Mouse (Mus musculus): ENCODE measurements around the gene Chrm1. TPM values are rescaled to one million over a fixed set of nuclear protein-coding genes. Genes with fewer than 3 reads are reported as not detected.

Chrm1 gene
- 0.35 and 0.38 TPM in 2 replicates for polyA plus RNA-seq (2014; fragmentation: Nextera tagmentation; extraction: Ambion mirVana)

GRCm38 (mm10) chr19:8663360-8663839 is at the start of gene Chrm1:
TSS of gene Chrm1 (plus strand) at chr19:8663789.
- no peak for ATAC-seq (ENCODE audit: insufficient number of reproducible peaks, insufficient read depth, low FRiP score, low read depth)
- Histone ChIP-seq H3K36me3 (ENCODE audit: control insufficient read depth, insufficient read depth, low read length) (no peaks in the 10 kb centered on the region), H3K27me3 (ENCODE audit: control insufficient read depth, insufficient read depth, low read length) (no peaks in the 10 kb centered on the region), H3K4me1 (ENCODE audit: control insufficient read depth, insufficient read depth, low read length) (0 out of 2 replicates have a peak, but pooled peaks cover 4% of the 10 kb centered on the region), H3K27ac (ENCODE audit: low read length) (no peak within 1 kb of the TSS), H3K9ac (replicated peaks; ENCODE audit: low read depth, low read length) (no peak within 1 kb of the TSS), H3K9me3 (ENCODE audit: control insufficient read depth, low read depth, low read length) (no peaks in the 10 kb centered on the region), H3K4me3 (ENCODE audit: low read depth, low read length) (no peak within 1 kb of the TSS), H3K4me2 (replicated peaks; ENCODE audit: low read depth, low read length) (0 out of 2 replicates have a peak within 1 kb of the TSS, but pooled peaks have one; percentile 86)
- WGBS, result 69% methylated on average over 9 of the region's 9 CpGs

GRCm38 (mm10) chr19:8614343-8614742 is 49.2 kb upstream of the Chrm1 start:
- Histone ChIP-seq H3K36me3 (ENCODE audit: control insufficient read depth, insufficient read depth, low read length) (no peaks in the 10 kb centered on the region), H3K9ac (replicated peaks; ENCODE audit: low read depth, low read length) (no peak overlapping the region), H3K4me1 (ENCODE audit: control insufficient read depth, insufficient read depth, low read length) (no peaks in the 10 kb centered on the region), H3K9me3 (ENCODE audit: control insufficient read depth, low read depth, low read length) (no peaks in the 10 kb centered on the region), H3K4me3 (ENCODE audit: low read depth, low read length) (no peak overlapping the region), H3K27me3 (ENCODE audit: control insufficient read depth, insufficient read depth, low read length) (no peaks in the 10 kb centered on the region), H3K4me2 (replicated peaks; ENCODE audit: low read depth, low read length) (no peak overlapping the region), H3K27ac (ENCODE audit: low read length) (no peak overlapping the region)
- ATAC-seq (ENCODE audit: insufficient number of reproducible peaks, insufficient read depth, low FRiP score, low read depth), result no peak
- 38% methylated on average over 2 of the region's 2 CpGs for WGBS

DNA sequence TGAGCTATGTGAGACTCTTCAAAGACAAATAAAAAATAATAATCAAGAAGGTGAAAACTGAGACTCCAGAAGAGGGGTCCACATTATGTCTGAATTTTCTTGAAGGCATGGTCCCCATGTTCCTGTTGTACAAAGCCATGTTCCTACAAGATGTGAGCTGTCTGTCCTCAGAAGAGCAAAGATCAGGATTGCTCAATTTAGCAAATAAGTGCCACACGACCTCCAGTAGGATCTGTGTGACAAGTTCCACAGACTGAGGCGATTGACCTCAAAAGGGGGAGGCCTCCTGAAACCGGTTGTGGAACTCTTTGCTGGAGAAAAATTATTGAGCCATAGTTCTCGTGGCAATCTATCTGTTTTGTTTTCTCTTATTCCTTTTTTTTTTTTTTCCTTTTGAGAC is 47.3 kb upstream of the Chrm1 start:
- Histone ChIP-seq H3K4me1 (ENCODE audit: control insufficient read depth, insufficient read depth, low read length) (no peaks in the 10 kb centered on the region), H3K4me3 (ENCODE audit: low read depth, low read length) (no peak overlapping the region), H3K9me3 (ENCODE audit: control insufficient read depth, low read depth, low read length) (no peaks in the 10 kb centered on the region), H3K27ac (ENCODE audit: low read length) (no peak overlapping the region), H3K36me3 (ENCODE audit: control insufficient read depth, insufficient read depth, low read length) (no peaks in the 10 kb centered on the region), H3K27me3 (ENCODE audit: control insufficient read depth, insufficient read depth, low read length) (no peaks in the 10 kb centered on the region), H3K4me2 (replicated peaks; ENCODE audit: low read depth, low read length) (no peak overlapping the region), H3K9ac (replicated peaks; ENCODE audit: low read depth, low read length) (no peak overlapping the region)
- WGBS, result 56% methylated on average over 4 of the region's 4 CpGs
- no peak for ATAC-seq (ENCODE audit: insufficient number of reproducible peaks, insufficient read depth, low FRiP score, low read depth)

GRCm38 (mm10) chr19:8617904-8618303 is 45.7 kb upstream of the Chrm1 start, which contains the start of gene Slc22a6:
TSS of gene Slc22a6 (plus strand) at chr19:8618039.
- Histone ChIP-seq H3K9me3 (ENCODE audit: control insufficient read depth, low read depth, low read length) (no peaks in the 10 kb centered on the region), H3K27ac (ENCODE audit: low read length) (no peak within 1 kb of the TSS), H3K9ac (replicated peaks; ENCODE audit: low read depth, low read length) (no peak within 1 kb of the TSS), H3K4me2 (replicated peaks; ENCODE audit: low read depth, low read length) (no peak within 1 kb of the TSS), H3K4me3 (ENCODE audit: low read depth, low read length) (no peak within 1 kb of the TSS), H3K27me3 (ENCODE audit: control insufficient read depth, insufficient read depth, low read length) (no peaks in the 10 kb centered on the region), H3K36me3 (ENCODE audit: control insufficient read depth, insufficient read depth, low read length) (no peaks in the 10 kb centered on the region), H3K4me1 (ENCODE audit: control insufficient read depth, insufficient read depth, low read length) (no peaks in the 10 kb centered on the region)
- 13% methylated on average over 7 of the region's 7 CpGs for WGBS
- no peak for ATAC-seq (ENCODE audit: insufficient number of reproducible peaks, insufficient read depth, low FRiP score, low read depth)

DNA sequence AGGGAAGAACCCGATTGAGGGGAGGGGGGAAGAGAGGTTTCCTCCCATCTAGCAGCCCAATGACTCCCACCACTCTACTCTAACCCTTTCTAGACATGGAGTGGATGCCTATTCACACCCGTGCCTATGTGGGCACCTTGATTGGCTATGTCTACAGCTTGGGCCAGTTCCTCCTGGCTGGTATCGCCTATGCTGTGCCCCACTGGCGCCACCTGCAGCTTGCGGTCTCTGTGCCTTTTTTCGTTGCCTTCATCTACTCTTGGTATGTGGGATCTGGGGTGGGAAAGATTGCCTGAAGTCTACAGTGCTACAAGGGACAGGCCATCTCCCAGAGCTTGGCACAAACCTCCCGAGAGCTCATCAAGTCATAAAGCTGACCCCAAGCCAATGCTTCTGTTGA is 42.5 kb upstream of the Chrm1 start:
- no peaks in the 10 kb centered on the region for H3K4me1 ChIP-seq (ENCODE audit: control insufficient read depth, insufficient read depth, low read length)
- H3K27ac ChIP-seq (ENCODE audit: low read length), result no peak overlapping the region
- H3K27me3 ChIP-seq (ENCODE audit: control insufficient read depth, insufficient read depth, low read length), result no peaks in the 10 kb centered on the region
- H3K4me2 ChIP-seq (replicated peaks; ENCODE audit: low read depth, low read length), result no peak overlapping the region
- no peaks in the 10 kb centered on the region for H3K9me3 ChIP-seq (ENCODE audit: control insufficient read depth, low read depth, low read length)
- 93% methylated on average over 7 of the region's 7 CpGs for WGBS
- H3K36me3 ChIP-seq (ENCODE audit: control insufficient read depth, insufficient read depth, low read length), result no peaks in the 10 kb centered on the region
- ATAC-seq (ENCODE audit: insufficient number of reproducible peaks, insufficient read depth, low FRiP score, low read depth), result no peak
- H3K9ac ChIP-seq (replicated peaks; ENCODE audit: low read depth, low read length), result no peak overlapping the region
- no peak overlapping the region for H3K4me3 ChIP-seq (ENCODE audit: low read depth, low read length)

DNA sequence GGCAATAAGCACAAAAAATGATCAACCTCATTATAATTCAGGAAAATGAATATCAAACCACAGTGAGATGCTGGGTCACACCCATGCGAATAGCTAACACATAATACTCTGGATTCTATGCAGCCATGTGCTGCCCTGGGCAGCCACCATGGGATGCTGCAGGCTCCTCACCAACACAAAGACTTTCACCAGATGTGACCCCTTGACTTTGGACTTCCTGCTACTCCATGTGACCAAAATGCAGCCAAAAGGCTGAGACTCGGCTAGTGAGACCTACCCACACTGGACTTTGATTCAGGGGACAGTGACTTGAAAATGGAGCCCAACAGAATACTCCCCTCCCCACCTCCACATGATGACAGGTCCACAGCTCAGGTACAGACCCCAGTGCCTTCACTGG is 33.3 kb upstream of the Chrm1 start:
- Histone ChIP-seq H3K4me2 (replicated peaks; ENCODE audit: low read depth, low read length) (no peak overlapping the region), H3K27ac (ENCODE audit: low read length) (no peak overlapping the region), H3K27me3 (ENCODE audit: control insufficient read depth, insufficient read depth, low read length) (no peaks in the 10 kb centered on the region), H3K9ac (replicated peaks; ENCODE audit: low read depth, low read length) (no peak overlapping the region), H3K36me3 (ENCODE audit: control insufficient read depth, insufficient read depth, low read length) (no peaks in the 10 kb centered on the region), H3K4me1 (ENCODE audit: control insufficient read depth, insufficient read depth, low read length) (no peaks in the 10 kb centered on the region), H3K9me3 (ENCODE audit: control insufficient read depth, low read depth, low read length) (0 out of 2 replicates have a peak, but pooled peaks cover 2% of the 10 kb centered on the region), H3K4me3 (ENCODE audit: low read depth, low read length) (no peak overlapping the region)
- ATAC-seq (ENCODE audit: insufficient number of reproducible peaks, insufficient read depth, low FRiP score, low read depth), result no peak
- WGBS, result 67% methylated on average over 2 of the region's 2 CpGs

- Histone ChIP-seq H3K9me3 (ENCODE audit: control insufficient read depth, low read depth, low read length) (0 out of 2 replicates have a peak, but pooled peaks cover 2% of the 10 kb centered on the region), H3K9ac (replicated peaks; ENCODE audit: low read depth, low read length) (no peak overlapping the region), H3K27ac (ENCODE audit: low read length) (no peak overlapping the region), H3K36me3 (ENCODE audit: control insufficient read depth, insufficient read depth, low read length) (no peaks in the 10 kb centered on the region), H3K4me2 (replicated peaks; ENCODE audit: low read depth, low read length) (no peak overlapping the region), H3K4me1 (ENCODE audit: control insufficient read depth, insufficient read depth, low read length) (no peaks in the 10 kb centered on the region), H3K4me3 (ENCODE audit: low read depth, low read length) (no peak overlapping the region), H3K27me3 (ENCODE audit: control insufficient read depth, insufficient read depth, low read length) (no peaks in the 10 kb centered on the region)
- no peak for ATAC-seq (ENCODE audit: insufficient number of reproducible peaks, insufficient read depth, low FRiP score, low read depth)
- WGBS, result 60% methylated on average over 6 of the region's 6 CpGs
Observed at GRCm38 (mm10) chr19:8630826-8631225, 32.8 kb upstream of the Chrm1 start.

DNA sequence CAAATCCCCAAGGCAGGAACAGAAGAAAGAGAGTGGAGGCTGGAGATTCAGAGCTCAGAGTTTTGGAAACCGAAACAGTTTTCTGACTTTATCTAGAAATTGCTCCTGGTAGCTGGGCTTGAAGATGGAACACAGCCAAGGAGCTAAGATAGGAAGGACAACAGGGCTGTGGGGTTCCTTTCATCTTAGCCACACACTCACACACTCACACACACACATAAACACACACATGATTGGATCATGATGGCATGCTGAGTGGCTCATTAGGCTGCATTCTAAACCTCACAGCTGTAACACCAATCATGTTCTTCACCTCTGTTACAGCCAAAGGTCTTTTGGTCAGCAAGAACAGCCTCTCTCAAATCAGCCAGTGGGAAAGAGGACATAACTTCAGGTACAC is 31.6 kb upstream of the Chrm1 start:
- 83% methylated on average over 1 of the region's 1 CpGs for WGBS
- H3K36me3 ChIP-seq (ENCODE audit: control insufficient read depth, insufficient read depth, low read length), result no peaks in the 10 kb centered on the region
- H3K27me3 ChIP-seq (ENCODE audit: control insufficient read depth, insufficient read depth, low read length), result no peaks in the 10 kb centered on the region
- no peaks in the 10 kb centered on the region for H3K4me1 ChIP-seq (ENCODE audit: control insufficient read depth, insufficient read depth, low read length)
- no peak overlapping the region for H3K9ac ChIP-seq (replicated peaks; ENCODE audit: low read depth, low read length)
- H3K4me3 ChIP-seq (ENCODE audit: low read depth, low read length), result no peak overlapping the region
- H3K4me2 ChIP-seq (replicated peaks; ENCODE audit: low read depth, low read length), result no peak overlapping the region
- no peak for ATAC-seq (ENCODE audit: insufficient number of reproducible peaks, insufficient read depth, low FRiP score, low read depth)
- H3K9me3 ChIP-seq (ENCODE audit: control insufficient read depth, low read depth, low read length), result 0 out of 2 replicates have a peak, but pooled peaks cover 2% of the 10 kb centered on the region
- no peak overlapping the region for H3K27ac ChIP-seq (ENCODE audit: low read length)

DNA sequence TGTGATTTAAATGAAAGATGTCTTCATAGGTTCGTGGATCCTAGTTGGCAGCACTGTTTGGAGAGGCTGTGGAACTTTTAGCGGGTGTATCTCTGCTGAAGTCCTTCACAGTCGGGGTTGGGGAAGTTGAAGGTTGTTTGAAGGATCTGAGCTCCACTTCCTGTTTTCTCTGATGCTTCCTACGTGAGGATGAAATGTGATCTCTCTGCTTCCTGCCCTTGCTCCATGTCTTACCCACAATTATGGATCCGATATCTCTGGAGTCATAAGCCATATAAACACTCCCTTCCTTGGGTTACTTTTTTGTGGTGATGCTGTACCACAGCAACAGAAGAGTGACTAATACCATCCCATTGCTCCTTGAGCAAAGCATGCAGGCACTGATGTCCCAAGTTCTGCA is 21.5 kb upstream of the Chrm1 start:
- no peak overlapping the region for H3K9ac ChIP-seq (replicated peaks; ENCODE audit: low read depth, low read length)
- ATAC-seq (ENCODE audit: insufficient number of reproducible peaks, insufficient read depth, low FRiP score, low read depth), result no peak
- no peak overlapping the region for H3K4me3 ChIP-seq (ENCODE audit: low read depth, low read length)
- no peaks in the 10 kb centered on the region for H3K9me3 ChIP-seq (ENCODE audit: control insufficient read depth, low read depth, low read length)
- H3K27ac ChIP-seq (ENCODE audit: low read length), result no peak overlapping the region
- no peaks in the 10 kb centered on the region for H3K4me1 ChIP-seq (ENCODE audit: control insufficient read depth, insufficient read depth, low read length)
- no peaks in the 10 kb centered on the region for H3K27me3 ChIP-seq (ENCODE audit: control insufficient read depth, insufficient read depth, low read length)
- WGBS, result 50% methylated on average over 5 of the region's 5 CpGs
- no peak overlapping the region for H3K4me2 ChIP-seq (replicated peaks; ENCODE audit: low read depth, low read length)
- no peaks in the 10 kb centered on the region for H3K36me3 ChIP-seq (ENCODE audit: control insufficient read depth, insufficient read depth, low read length)

All from stomach, embryonic 14.5 days (tissue).